Mouse (Mus musculus) liver, embryonic 13.5 days (tissue): ENCODE results near the gene Hk3. TPM values are rescaled to one million over a fixed set of nuclear protein-coding genes. Genes with fewer than 3 reads are reported as not detected.

Experiments used
- ATAC-seq: fragments of 200-750 bp; cut with Nextera tagmentation; 2 replicates; pipeline ENCODE4 v1.8.0; 2017; ENCODE audit warnings: low read depth, mild to moderate bottlenecking, moderate number of reproducible peaks, moderate library complexity
- DNase-seq: peaks from one replicate; pipeline ENCODE4 v3.0.0; 2022
- H3K27ac ChIP-seq: fragments of 300-500 bp; sonication (generic); 2 replicates; pipeline ENCODE4 v1.5.1; 2015; ENCODE audit warnings: moderate library complexity, mild to moderate bottlenecking, inconsistent platforms
- H3K27me3 ChIP-seq: fragments of 300-500 bp; sonication (generic); 2 replicates; pipeline ENCODE4 v1.6.1; 2015; ENCODE audit warnings: mild to moderate bottlenecking, inconsistent platforms
- H3K36me3 ChIP-seq: fragments of 300-500 bp; sonication (generic); 2 replicates; pipeline ENCODE4 v1.6.1; 2015; ENCODE audit warnings: mild to moderate bottlenecking, inconsistent platforms
- H3K4me1 ChIP-seq: fragments of 300-500 bp; sonication (generic); replicated peaks from 2 replicates; pipeline ENCODE4 v1.6.1; 2015; ENCODE audit warnings: inconsistent platforms
- H3K4me2 ChIP-seq: fragments of 300-500 bp; sonication (generic); 2 replicates; pipeline ENCODE4 v1.6.1; 2015; ENCODE audit warnings: inconsistent platforms, mild to moderate bottlenecking, moderate library complexity
- H3K4me3 ChIP-seq: fragments of 300-500 bp; sonication (generic); replicated peaks from 2 replicates; pipeline ENCODE4 v1.5.1; 2015; ENCODE audit warnings: mild to moderate bottlenecking, inconsistent platforms
- H3K9ac ChIP-seq: fragments of 300-500 bp; sonication (generic); 2 replicates; pipeline ENCODE4 v1.6.1; 2015; ENCODE audit warnings: mild to moderate bottlenecking, inconsistent platforms
- H3K9me3 ChIP-seq: fragments of 300-500 bp; sonication (generic); replicated peaks from 2 replicates; pipeline ENCODE4 v1.6.1; 2016; ENCODE audit warnings: inconsistent platforms
- WGBS: fragments of 180-500 bp; shearing (Covaris S2); methylation state at CpG from one replicate; pipeline ENCODE4 v1.1.7; 2015; ENCODE audit not compliant: insufficient replicate concordance; 5-methylcytosine and 5-hydroxymethylcytosine counted together
- polyA plus RNA-seq: library from polyadenylated mRNA; unstranded; fragments of >200 nt; fragmentation: Nextera tagmentation; extraction: Ambion mirVana; gene quantifications from 2 replicates; pipeline ENCODE4 v1.2.1, GENCODE M21; 2015

The Hk3 gene
- 3.4 and 3.7 TPM in 2 replicates for polyA plus RNA-seq

GRCm38 (mm10) chr13:55021194-55021779, at the start of gene Hk3:
TSS of gene Hk3 (minus strand) at chr13:55021385.
- Histone ChIP-seq H3K4me1 (0 out of 2 replicates have a peak, but pooled peaks cover 3% of the 10 kb centered on the region), H3K9me3 (no peaks in the 10 kb centered on the region), H3K4me3 (no peak within 1 kb of the TSS), H3K27me3 (no peaks in the 10 kb centered on the region), H3K9ac (no peak within 1 kb of the TSS), H3K27ac (peak within 1 kb of the TSS; percentile 6; the same call in 1 of the 2 replicates), H3K4me2 (no peak within 1 kb of the TSS), H3K36me3 (0 out of 2 replicates have a peak, but pooled peaks cover 4% of the 10 kb centered on the region)
- DNase-seq (no peak), ATAC-seq (no peak)
- 62% methylated on average over 13 of the region's 13 CpGs for WGBS

- no peak overlapping the region for H3K9ac ChIP-seq
- no peak overlapping the region for H3K4me3 ChIP-seq
- 65% methylated on average over 7 of the region's 7 CpGs for WGBS
- no peaks in the 10 kb centered on the region for H3K9me3 ChIP-seq
- H3K27me3 ChIP-seq = no peaks in the 10 kb centered on the region
- DNase-seq (no peak), ATAC-seq (no peak)
- H3K36me3 ChIP-seq = peaks cover 3% of the 10 kb centered on the region; the same call in 1 of the 2 replicates
- H3K27ac ChIP-seq = no peak overlapping the region
- no peak overlapping the region for H3K4me2 ChIP-seq
- H3K4me1 ChIP-seq = no peaks in the 10 kb centered on the region
These were observed 48.5 kb upstream of the Hk3 start for GRCm38 (mm10) chr13:55069719-55070118.

- WGBS = 70% methylated on average over 2 of the region's 2 CpGs
- H3K4me1 ChIP-seq = no peaks in the 10 kb centered on the region
- peaks cover 13% of the 10 kb centered on the region; the same call in 1 of the 2 replicates for H3K36me3 ChIP-seq
- no peak overlapping the region for H3K4me2 ChIP-seq
- no peak overlapping the region for H3K27ac ChIP-seq
- H3K9ac ChIP-seq = no peak overlapping the region
- H3K27me3 ChIP-seq = no peaks in the 10 kb centered on the region
- H3K4me3 ChIP-seq = no peak overlapping the region
- H3K9me3 ChIP-seq = no peaks in the 10 kb centered on the region
- DNase-seq = no peak
- ATAC-seq = no peak
These were observed 42.1 kb upstream of the Hk3 start for GRCm38 (mm10) chr13:55063276-55063675.

GRCm38 (mm10) chr13:55058042-55058441, 36.9 kb upstream of the Hk3 start:
- no peak overlapping the region for H3K27ac ChIP-seq
- no peak overlapping the region for H3K9ac ChIP-seq
- H3K36me3 ChIP-seq = peaks cover 26% of the 10 kb centered on the region
- H3K4me3 ChIP-seq = no peak overlapping the region
- no peak for DNase-seq
- H3K4me2 ChIP-seq = no peak overlapping the region
- no peaks in the 10 kb centered on the region for H3K4me1 ChIP-seq
- no peaks in the 10 kb centered on the region for H3K9me3 ChIP-seq
- 88% methylated on average over 2 of the region's 2 CpGs for whole genome bisulfite sequencing
- ATAC-seq = no peak
- no peaks in the 10 kb centered on the region for H3K27me3 ChIP-seq

GRCm38 (mm10) chr13:55047706-55048105, 26.5 kb upstream of the Hk3 start:
- WGBS = 77% methylated on average over 3 of the region's 3 CpGs
- H3K9ac ChIP-seq = no peak overlapping the region
- H3K4me1 ChIP-seq = no peaks in the 10 kb centered on the region
- H3K9me3 ChIP-seq = no peaks in the 10 kb centered on the region
- ATAC-seq = no peak
- no peak overlapping the region for H3K4me2 ChIP-seq
- H3K27ac ChIP-seq = no peak overlapping the region
- no peak overlapping the region for H3K4me3 ChIP-seq
- H3K27me3 ChIP-seq = no peaks in the 10 kb centered on the region
- H3K36me3 ChIP-seq = peaks cover 25% of the 10 kb centered on the region
- DNase-seq = no peak

- H3K36me3 ChIP-seq = peaks cover 13% of the 10 kb centered on the region
- no peak overlapping the region for H3K9ac ChIP-seq
- H3K9me3 ChIP-seq = no peaks in the 10 kb centered on the region
- ATAC-seq (no peak), DNase-seq (no peak)
- no peaks in the 10 kb centered on the region for H3K27me3 ChIP-seq
- H3K27ac ChIP-seq = no peak overlapping the region
- H3K4me1 ChIP-seq = no peaks in the 10 kb centered on the region
- H3K4me2 ChIP-seq = no peak overlapping the region
- WGBS = 68% methylated on average over 2 of the region's 2 CpGs
- no peak overlapping the region for H3K4me3 ChIP-seq
These were observed 18.8 kb upstream of the Hk3 start for GRCm38 (mm10) chr13:55040016-55040415.

- no peak overlapping the region for H3K9ac ChIP-seq
- H3K9me3 ChIP-seq = no peaks in the 10 kb centered on the region
- H3K4me3 ChIP-seq = no peak overlapping the region
- DNase-seq (no peak), ATAC-seq (no peak)
- no peak overlapping the region for H3K4me2 ChIP-seq
- H3K27me3 ChIP-seq = no peaks in the 10 kb centered on the region
- peaks cover 20% of the 10 kb centered on the region for H3K36me3 ChIP-seq
- H3K27ac ChIP-seq = no peak overlapping the region
- H3K4me1 ChIP-seq = 0 out of 2 replicates have a peak, but pooled peaks cover 3% of the 10 kb centered on the region
- WGBS = 54% methylated on average over 2 of the region's 2 CpGs
These were observed 3.0 kb upstream of the Hk3 start for GRCm38 (mm10) chr13:55024215-55024614.

GRCm38 (mm10) chr13:55022715-55023114, 1.5 kb upstream of the Hk3 start:
- WGBS = 61% methylated on average over 9 of the region's 9 CpGs
- no peak overlapping the region for H3K27ac ChIP-seq
- no peak overlapping the region for H3K4me3 ChIP-seq
- ATAC-seq = no peak
- no peaks in the 10 kb centered on the region for H3K27me3 ChIP-seq
- no peak overlapping the region for H3K4me2 ChIP-seq
- H3K9me3 ChIP-seq = no peaks in the 10 kb centered on the region
- peaks cover 6% of the 10 kb centered on the region for H3K36me3 ChIP-seq
- 0 out of 2 replicates have a peak, but pooled peaks cover 3% of the 10 kb centered on the region for H3K4me1 ChIP-seq
- no peak for DNase-seq
- no peak overlapping the region for H3K9ac ChIP-seq

- Histone ChIP-seq H3K4me1 (0 out of 2 replicates have a peak, but pooled peaks cover 3% of the 10 kb centered on the region), H3K9me3 (no peaks in the 10 kb centered on the region), H3K27me3 (no peaks in the 10 kb centered on the region), H3K4me2 (no peak overlapping the region), H3K27ac (no peak overlapping the region), H3K4me3 (no peak overlapping the region), H3K9ac (no peak overlapping the region), H3K36me3 (0 out of 2 replicates have a peak, but pooled peaks cover 4% of the 10 kb centered on the region)
- no peak for DNase-seq
- WGBS = 67% methylated on average over 4 of the region's 4 CpGs
- no peak for ATAC-seq
These were observed 1.1 kb upstream of the Hk3 start for GRCm38 (mm10) chr13:55022256-55022655.

- Histone ChIP-seq H3K4me1 (0 out of 2 replicates have a peak, but pooled peaks cover 3% of the 10 kb centered on the region), H3K27me3 (no peaks in the 10 kb centered on the region), H3K27ac (no peak overlapping the region), H3K4me2 (no peak overlapping the region), H3K4me3 (no peak overlapping the region), H3K9me3 (no peaks in the 10 kb centered on the region), H3K9ac (no peak overlapping the region), H3K36me3 (no peaks in the 10 kb centered on the region)
- DNase-seq = no peak
- 69% methylated on average over 4 of the region's 4 CpGs for WGBS
- ATAC-seq = no peak
These were observed 1.1 kb downstream of the Hk3 start for GRCm38 (mm10) chr13:55020051-55020450.

- Histone ChIP-seq H3K4me1 (0 out of 2 replicates have a peak, but pooled peaks cover 3% of the 10 kb centered on the region), H3K4me3 (no peak overlapping the region), H3K9ac (no peak overlapping the region), H3K4me2 (no peak overlapping the region), H3K9me3 (no peaks in the 10 kb centered on the region), H3K27me3 (no peaks in the 10 kb centered on the region), H3K27ac (no peak overlapping the region), H3K36me3 (no peaks in the 10 kb centered on the region)
- DNase-seq (no peak), ATAC-seq (no peak)
- 36% methylated on average over 3 of the region's 3 CpGs for WGBS
These were observed 2.0 kb downstream of the Hk3 start for GRCm38 (mm10) chr13:55019181-55019580.

GRCm38 (mm10) chr13:55018700-55019099, 2.5 kb downstream of the Hk3 start:
- H3K27me3 ChIP-seq = no peaks in the 10 kb centered on the region
- no peak overlapping the region for H3K27ac ChIP-seq
- H3K4me1 ChIP-seq = 0 out of 2 replicates have a peak, but pooled peaks cover 3% of the 10 kb centered on the region
- 67% methylated on average over 9 of the region's 9 CpGs for WGBS
- no peak overlapping the region for H3K9ac ChIP-seq
- ATAC-seq = no peak
- no peaks in the 10 kb centered on the region for H3K9me3 ChIP-seq
- DNase-seq = no peak
- no peak overlapping the region for H3K4me2 ChIP-seq
- H3K36me3 ChIP-seq = no peaks in the 10 kb centered on the region
- no peak overlapping the region for H3K4me3 ChIP-seq
